Mouse (Mus musculus): ENCODE data around the gene Gbp2.
"Not testable (repeated sequence)": the region's sequence is repeated elsewhere in the genome, so short reads cannot be mapped to it uniquely, and the experiment has no call there.

- not testable (repeated sequence) for TF ChIP-seq POLR2A (IDR thresholded peaks at IDR 0.05; ENCODE audit: borderline replicate concordance, low read depth, low read length); CTCF (IDR thresholded peaks at IDR 0.05; ENCODE audit: low read depth, low read length)
These were observed 27.4 kb downstream of the Gbp2 start for GRCm38 (mm10) chr3:142647836-142648235.
